ENCODE assay signal across 31 mouse cellular contexts in the genomic region with DNA sequence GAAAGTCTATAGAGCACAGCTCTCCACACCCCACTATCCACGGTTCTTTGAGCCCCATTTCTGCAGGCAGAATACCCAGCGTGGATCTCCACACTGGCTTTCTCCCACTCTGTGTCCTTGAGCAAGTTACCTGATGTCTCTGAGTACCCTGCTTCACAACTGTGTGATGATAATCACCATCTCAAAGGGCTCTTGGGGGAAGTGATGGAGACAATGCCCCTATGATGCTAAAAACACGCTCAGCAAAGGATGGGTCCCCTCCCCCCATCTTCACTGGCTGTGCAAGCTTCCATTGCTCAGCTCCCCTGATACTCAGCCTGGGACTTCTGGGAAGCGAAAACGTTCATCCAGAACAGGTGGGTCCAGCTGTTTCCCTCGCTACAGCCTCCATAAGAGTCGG.
"Had no signal": no experiment of that assay in that cellular context is flagged by ENCODE, and none has a peak within 500 bp of the region (broad histone marks: within the 10 kb centered on the region; RNA-seq: fewer than 3 reads in every experiment).

No protein-coding gene starts in this region.

- DNase-seq: left cerebral cortex, postnatal 4 days; liver; liver, embryonic 13.5 days; lung, adult 18-20 months; lung, adult 2 months; lung, embryonic 14.5 days; lung, postnatal 10 days; lung, postnatal 14 days; lung, postnatal 36 days; lung, postnatal 4 days; midbrain, embryonic 14.5 days had no signal

- H3K4me1 ChIP-seq: liver, embryonic 12.5 days; liver, embryonic 13.5 days; liver, embryonic 15.5 days; lung, embryonic 15.5 days; megakaryocyte, embryonic 14.5 days; midbrain, embryonic 15.5 days had no signal

- H3K4me2 ChIP-seq: limb, embryonic 12.5 days; limb, embryonic 13.5 days; limb, embryonic 15.5 days; liver, embryonic 12.5 days; liver, embryonic 13.5 days; liver, embryonic 15.5 days; lung, embryonic 14.5 days; lung, embryonic 15.5 days; midbrain, embryonic 11.5 days; midbrain, embryonic 12.5 days; midbrain, embryonic 13.5 days; midbrain, embryonic 15.5 days; neural tube, embryonic 12.5 days; neural tube, embryonic 13.5 days had no signal

- H3K36me3 ChIP-seq: limb, embryonic 10.5 days; limb, embryonic 12.5 days; limb, embryonic 13.5 days; limb, embryonic 15.5 days; liver, embryonic 12.5 days; liver, embryonic 13.5 days; liver, embryonic 15.5 days; lung, embryonic 15.5 days; midbrain, embryonic 10.5 days; midbrain, embryonic 12.5 days; midbrain, embryonic 13.5 days; midbrain, embryonic 15.5 days; neural tube, embryonic 12.5 days; neural tube, embryonic 13.5 days had no signal

- H3K9me3 ChIP-seq: limb, embryonic 10.5 days; limb, embryonic 13.5 days; limb, embryonic 15.5 days; liver, embryonic 12.5 days; liver, embryonic 13.5 days; liver, embryonic 15.5 days; lung, embryonic 15.5 days; megakaryocyte, embryonic 14.5 days; midbrain, embryonic 10.5 days; midbrain, embryonic 13.5 days; midbrain, embryonic 15.5 days; neural tube, embryonic 13.5 days had no signal

- ATAC-seq: liver, embryonic 12.5 days; lung, postnatal 0 days; midbrain, embryonic 13.5 days; midbrain, embryonic 15.5 days; midbrain, embryonic 16.5 days had no signal

- H3K9ac ChIP-seq: limb, embryonic 12.5 days; limb, embryonic 13.5 days; limb, embryonic 15.5 days; liver, embryonic 12.5 days; liver, embryonic 13.5 days; liver, embryonic 14.5 days; liver, embryonic 15.5 days; lung, embryonic 14.5 days; lung, embryonic 15.5 days; midbrain, embryonic 12.5 days; midbrain, embryonic 13.5 days; midbrain, embryonic 15.5 days; neural tube, embryonic 12.5 days; neural tube, embryonic 13.5 days had no signal

- H3K27me3 ChIP-seq: limb, embryonic 12.5 days; limb, embryonic 13.5 days; limb, embryonic 15.5 days; liver, embryonic 12.5 days; liver, embryonic 13.5 days; liver, embryonic 15.5 days; lung, embryonic 15.5 days; midbrain, embryonic 12.5 days; midbrain, embryonic 13.5 days; midbrain, embryonic 15.5 days; neural tube, embryonic 12.5 days; neural tube, embryonic 13.5 days had no signal

- H3K27ac ChIP-seq: limb, embryonic 10.5 days; limb, embryonic 12.5 days; limb, embryonic 13.5 days; limb, embryonic 15.5 days; liver, embryonic 12.5 days; liver, embryonic 13.5 days; liver, embryonic 14.5 days; liver, embryonic 15.5 days; lung, embryonic 15.5 days; macrophage; midbrain, embryonic 10.5 days; midbrain, embryonic 12.5 days; midbrain, embryonic 13.5 days; midbrain, embryonic 15.5 days; neural tube, embryonic 12.5 days; neural tube, embryonic 13.5 days had no signal

- H3K4me3 ChIP-seq: limb, embryonic 10.5 days; limb, embryonic 12.5 days; limb, embryonic 13.5 days; limb, embryonic 15.5 days; liver, embryonic 12.5 days; liver, embryonic 13.5 days; liver, embryonic 15.5 days; lung, embryonic 15.5 days; megakaryocyte, embryonic 14.5 days; midbrain, embryonic 10.5 days; midbrain, embryonic 12.5 days; midbrain, embryonic 13.5 days; midbrain, embryonic 15.5 days; myocyte; neural tube, embryonic 12.5 days; neural tube, embryonic 13.5 days had no signal
